Mouse (Mus musculus) liver, embryonic 14 days (tissue): ENCODE measurements around the gene Defa17. TPM values are rescaled to one million over a fixed set of nuclear protein-coding genes. Genes with fewer than 3 reads are reported as not detected.

Experiments used
- polyA plus RNA-seq: library from polyadenylated mRNA; depleted of rRNA; stranded (reverse); fragments of >200 nt; gene quantifications from 2 replicates; pipeline ENCODE4 v1.2.3, GENCODE M21; 2012; rRNA removed

The Defa17 gene
- not detected in 2 replicates for polyA plus RNA-seq

DNA sequence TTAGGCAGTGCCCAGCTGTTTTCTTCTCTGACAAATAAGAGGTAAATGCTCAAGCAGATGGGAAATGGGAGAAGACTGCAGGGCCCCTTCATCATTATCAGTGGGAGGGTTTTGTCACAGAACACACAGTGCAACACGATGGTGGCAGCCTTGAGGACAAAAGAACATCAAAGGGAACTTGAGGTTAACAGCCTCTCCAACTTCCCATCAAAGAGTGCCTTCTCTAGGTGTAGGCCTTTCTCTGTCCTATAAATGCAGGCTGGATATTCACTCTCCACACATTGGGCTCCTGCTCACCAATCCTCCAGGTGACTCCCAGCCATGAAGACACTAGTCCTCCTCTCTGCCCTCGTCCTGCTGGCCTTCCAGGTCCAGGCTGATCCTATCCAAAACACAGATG, at the start of gene Defa17:
Gene Defa17 (plus strand): TSS at position 301 of the 400 bp plus-strand sequence.

DNA sequence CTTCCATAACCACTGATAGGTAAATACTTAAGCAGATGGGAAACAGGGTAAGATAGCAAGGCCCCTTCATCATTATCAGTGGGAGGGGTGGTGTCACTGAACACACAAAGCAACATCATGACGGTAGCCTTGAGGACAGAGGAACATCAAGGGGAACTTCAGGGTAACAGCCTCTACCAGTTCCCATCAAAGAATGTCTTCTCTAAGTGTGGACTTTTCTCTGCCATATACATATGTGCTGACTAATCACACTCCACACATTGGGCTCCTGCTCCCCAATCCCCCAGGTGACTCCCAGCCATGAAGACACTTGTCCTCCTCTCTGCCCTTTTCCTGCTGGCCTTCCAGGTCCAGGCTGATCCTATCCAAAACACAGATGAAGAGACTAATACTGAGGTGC, 37.7 kb upstream of the Defa17 start, which contains the start of gene Defa26:
Gene Defa26 (plus strand): TSS at position 301 of the 400 bp plus-strand sequence.

DNA sequence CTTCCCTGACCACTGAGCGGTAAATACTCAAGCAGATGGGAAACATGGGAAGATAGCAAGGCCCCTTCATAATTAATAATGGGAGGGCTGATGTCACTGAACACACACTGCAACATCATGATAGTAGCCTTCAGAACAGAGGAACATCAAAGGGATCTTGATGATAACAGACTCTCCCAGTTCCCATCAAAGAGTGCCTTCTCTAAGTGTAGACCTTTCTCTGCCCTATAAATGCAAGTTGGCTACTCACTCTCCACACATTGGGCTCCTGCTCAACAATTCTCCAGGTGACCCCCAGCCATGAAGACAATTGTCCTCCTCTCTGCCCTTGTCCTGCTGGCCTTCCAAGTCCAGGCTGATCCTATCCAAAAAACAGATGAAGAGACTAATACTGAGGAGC, 9.9 kb downstream of the Defa17 start, which contains the start of gene Defa34:
Gene Defa34 (plus strand): TSS at position 301 of the 400 bp plus-strand sequence.

DNA sequence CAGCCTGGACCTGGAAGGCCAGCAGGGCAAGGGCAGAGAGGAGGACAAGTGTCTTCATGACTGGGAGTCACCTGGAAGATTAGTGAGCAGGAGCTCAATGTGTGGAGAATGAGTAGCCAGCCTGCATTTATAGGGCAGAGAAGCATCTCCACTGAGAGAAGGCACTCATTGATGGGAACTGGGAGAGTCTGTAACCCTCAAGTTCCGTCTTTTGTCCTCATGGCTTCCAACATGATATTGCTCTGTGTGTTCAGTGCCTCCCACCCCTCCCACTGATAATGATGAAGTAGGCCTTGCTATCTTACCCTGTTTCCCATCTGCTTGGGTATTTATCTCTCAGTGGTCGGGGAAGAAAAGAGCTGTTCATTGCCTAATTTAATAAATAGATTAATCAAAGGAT, 48.0 kb downstream of the Defa17 start, which contains the start of gene AY761184:
Gene AY761184 (minus strand): TSS at position 101 of the 400 bp plus-strand sequence.

Other genes starting within 250 kb of the Defa17 start
- gene Defa36, start 228.4 kb upstream of the Defa17 start, polyA plus RNA-seq, result not detected in 2 replicates
- gene Gm7849, start 199.2 kb upstream of the Defa17 start, polyA plus RNA-seq, result not detected in 2 replicates
- not detected in 2 replicates for gene Defa20, start 146.5 kb upstream of the Defa17 start, polyA plus RNA-seq
- not detected in 2 replicates for gene Defa32, start 126.7 kb upstream of the Defa17 start, polyA plus RNA-seq
- not detected in 2 replicates for gene Defa37, start 90.4 kb upstream of the Defa17 start, polyA plus RNA-seq
- gene Defa28, start 72.8 kb upstream of the Defa17 start, polyA plus RNA-seq, result not detected in 2 replicates
- not detected in 2 replicates for gene Gm7861, start 61.3 kb upstream of the Defa17 start, polyA plus RNA-seq
- gene Defa26, start 37.6 kb upstream of the Defa17 start, polyA plus RNA-seq, result not detected in 2 replicates
- gene Defa34, start 10.0 kb downstream of the Defa17 start, polyA plus RNA-seq, result not detected in 2 replicates
- gene AY761184, start 47.9 kb downstream of the Defa17 start, polyA plus RNA-seq, result not detected in 2 replicates
- gene Defa24, start 78.7 kb downstream of the Defa17 start, polyA plus RNA-seq, result not detected in 2 replicates
- gene Defb50, start 167.8 kb downstream of the Defa17 start, polyA plus RNA-seq, result not detected in 2 replicates
- not detected in 2 replicates for gene Defb2, start 184.1 kb downstream of the Defa17 start, polyA plus RNA-seq
- gene Defb10, start 203.1 kb downstream of the Defa17 start, polyA plus RNA-seq, result not detected in 2 replicates
- gene Defb9, start 229.6 kb downstream of the Defa17 start, polyA plus RNA-seq, result not detected in 2 replicates